In the genomic region with DNA sequence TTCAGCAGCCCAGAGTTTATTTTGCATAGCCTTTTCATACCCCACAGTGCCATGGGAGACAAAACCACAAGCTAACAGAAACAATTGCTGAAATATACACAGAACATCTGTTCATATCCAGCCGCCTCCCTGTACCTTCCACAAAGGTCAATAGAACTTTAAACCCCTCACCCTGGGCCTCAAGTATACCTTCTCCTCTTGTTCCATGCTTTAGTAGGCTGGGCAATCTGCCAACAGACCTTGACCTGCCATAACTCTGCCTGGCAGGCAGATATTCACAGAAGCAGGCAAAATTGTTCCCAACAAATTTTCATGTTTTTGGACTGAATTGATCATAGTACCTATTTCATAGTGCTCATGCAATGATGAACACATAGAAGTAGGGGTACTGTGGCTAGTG, we compare ENCODE assay signal across 16 mouse cellular contexts.
DNase-seq lines count a peak whose midpoint lies in the region; ATAC-seq and TF ChIP-seq lines count a peak whose summit lies in the region.
"Had no signal": no experiment of that assay in that cellular context is flagged by ENCODE, and none has a peak within 500 bp of the region (broad histone marks: within the 10 kb centered on the region; RNA-seq: fewer than 3 reads in every experiment).

No protein-coding gene starts in this region.

- H3K9ac ChIP-seq in kidney, postnatal 0 days (ENCODE audit: low read depth, low read length) = no peak overlapping the region
- H3K9ac ChIP-seq: embryonic facial prominence, embryonic 12.5 days; hindbrain, embryonic 13.5 days; limb, embryonic 15.5 days; neural tube, embryonic 13.5 days had no signal

- H3K36me3 ChIP-seq in kidney, postnatal 0 days (ENCODE audit: insufficient read depth, low read length) = no peaks in the 10 kb centered on the region
- H3K36me3 ChIP-seq: embryonic facial prominence, embryonic 12.5 days; hindbrain, embryonic 13.5 days; limb, embryonic 15.5 days; neural tube, embryonic 13.5 days had no signal

- no peak overlapping the region for H3K4me3 ChIP-seq in kidney, postnatal 0 days (replicated peaks; ENCODE audit: low read depth, low read length)
- H3K4me3 ChIP-seq: embryonic facial prominence, embryonic 12.5 days; heart, adult 2 months; hindbrain, embryonic 13.5 days; limb, embryonic 15.5 days; neural tube, embryonic 13.5 days had no signal

- no peaks in the 10 kb centered on the region for H3K9me3 ChIP-seq in kidney, postnatal 0 days (replicated peaks; ENCODE audit: low read length)
- H3K9me3 ChIP-seq: embryonic facial prominence, embryonic 12.5 days; hindbrain, embryonic 13.5 days; limb, embryonic 15.5 days; neural tube, embryonic 13.5 days had no signal

- H3K27ac ChIP-seq in kidney, postnatal 0 days = no peak overlapping the region
- H3K27ac ChIP-seq: embryonic facial prominence, embryonic 12.5 days; heart, adult 2 months; hindbrain, embryonic 13.5 days; limb, embryonic 15.5 days; neural tube, embryonic 13.5 days had no signal

- no peak; the same call in 1 of the 2 replicates for ATAC-seq in kidney, postnatal 0 days (replicated peaks; ENCODE audit: low FRiP score, low read depth)
- ATAC-seq in monocyte, adult 5-6 weeks (replicated peaks; ENCODE audit: insufficient number of reproducible peaks, low FRiP score, low TSS enrichment, poor library complexity, severe bottlenecking) = no peak
- ATAC-seq: forebrain, embryonic 16.5 days had no signal

- no peaks in the 10 kb centered on the region for H3K4me1 ChIP-seq in kidney, postnatal 0 days (replicated peaks; ENCODE audit: insufficient read depth, low read length)
- H3K4me1 ChIP-seq: embryonic facial prominence, embryonic 12.5 days; hindbrain, embryonic 13.5 days; limb, embryonic 15.5 days; neural tube, embryonic 13.5 days had no signal

- peak; percentile 5 to 19 for DNase-seq in cerebellum, postnatal 14 days
- no peak for DNase-seq in cerebellum, adult 8-10 months
- peak; percentile 2 for DNase-seq in ovary, adult 18-20 months (ENCODE audit: low spot score)
- DNase-seq in ovary, postnatal 10 days (ENCODE audit: low spot score) = no peak
- peak; percentile 13 for DNase-seq in kidney, postnatal 0 days (ENCODE audit: low spot score)
- no peak for DNase-seq in right cerebral cortex, postnatal 4 days
- DNase-seq in right cerebral cortex, postnatal 36 days (ENCODE audit: low spot score in 2 of 2) = no peak
- DNase-seq: heart, adult 2 months; layer of hippocampus, adult 9-11 months; thymus, postnatal 25 days had no signal

- WGBS in kidney, postnatal 0 days = 15% methylated on average over 1 of the region's 1 CpGs

- no peak overlapping the region for H3K4me2 ChIP-seq in kidney, postnatal 0 days (ENCODE audit: low read length)
- H3K4me2 ChIP-seq: embryonic facial prominence, embryonic 12.5 days; hindbrain, embryonic 13.5 days; limb, embryonic 15.5 days; neural tube, embryonic 13.5 days had no signal

- H3K27me3 ChIP-seq in kidney, postnatal 0 days (ENCODE audit: insufficient read depth, low read length) = no peaks in the 10 kb centered on the region
- H3K27me3 ChIP-seq: embryonic facial prominence, embryonic 12.5 days; hindbrain, embryonic 13.5 days; limb, embryonic 15.5 days; neural tube, embryonic 13.5 days had no signal

- no peak for TF ChIP-seq CTCF in kidney, postnatal 0 days (IDR thresholded peaks at IDR 0.05; ENCODE audit: low read depth)

Comparison
In these comparisons a context has a peak if more than half of its experiments do, and no peak if none do; other contexts are left out.
1. DNase-seq: peak in cerebellum, postnatal 14 days (2 of 2), ovary, adult 18-20 months (single experiment) and kidney, postnatal 0 days (single experiment); none in cerebellum, adult 8-10 months (single experiment), ovary, postnatal 10 days (single experiment), right cerebral cortex, postnatal 4 days (single experiment) and right cerebral cortex, postnatal 36 days (0 of 2).